Mouse (Mus musculus) gastrocnemius, adult 2 months (tissue): ENCODE results near the gene Oas2. TPM values are rescaled to one million over a fixed set of nuclear protein-coding genes. Genes with fewer than 3 reads are reported as not detected.

Experiments
- DNase-seq: peaks from one replicate; pipeline ENCODE4 v3.0.0; 2022
- H3K27ac ChIP-seq: fragments of 200-600 bp; 2 replicates; pipeline ENCODE4 v1.8.1; 2022; ENCODE audit warnings: mild to moderate bottlenecking
- H3K4me3 ChIP-seq: fragments of 200-600 bp; 2 replicates; pipeline ENCODE4 v1.8.1; 2022; ENCODE audit warnings: mild to moderate bottlenecking, moderate library complexity
- CTCF ChIP-seq: fragments of 200-600 bp; IDR thresholded peaks from 2 replicates; pipeline ENCODE4 v1.8.1; 2022; ENCODE audit warnings: antibody characterized with exemption, mild to moderate bottlenecking, moderate library complexity
- intact Hi-C: fragments of 180-260 bp; cut with DNase I; formaldehyde crosslinking; loops from one replicate; pipeline ENCODE4 v1.15.1; 2025
- total RNA-seq, 2 experiments: library from RNA; stranded (reverse); gene quantifications; 2 replicates each; pipeline ENCODE4 v1.2.3; 2021

Oas2 gene
- total RNA-seq, 2 experiments from 2014 or later = 0.10 to 0.28 TPM

- TF ChIP-seq CTCF = no peak
- H3K27ac ChIP-seq = no peak overlapping the region
- intact Hi-C loops = no loop called here
- no peak overlapping the region for H3K4me3 ChIP-seq
- no peak for DNase-seq
Observed at GRCm38 (mm10) chr5:120718600-120719378, 30.9 kb downstream of the Oas2 start.

- Histone ChIP-seq H3K4me3 (no peak overlapping the region), H3K27ac (no peak overlapping the region)
- no peak for DNase-seq
- intact Hi-C loops = no loop called here
- no peak for TF ChIP-seq CTCF
Observed at GRCm38 (mm10) chr5:120717136-120717535, 32.5 kb downstream of the Oas2 start.

GRCm38 (mm10) chr5:120714314-120714713 lies 35.3 kb downstream of the Oas2 start:
- peak; percentile 91 for TF ChIP-seq CTCF
- no peak overlapping the region for H3K27ac ChIP-seq
- intact Hi-C loops = loop anchor here (1.0 kb wide), 1 partner anchor 92 kb away; no protein-coding TSS in a partner anchor
- peak; percentile 66 for DNase-seq
- no peak overlapping the region for H3K4me3 ChIP-seq

- intact Hi-C loops = no loop called here
- TF ChIP-seq CTCF = no peak
- no peak for DNase-seq
- no peak overlapping the region for H3K4me3 ChIP-seq
- no peak overlapping the region for H3K27ac ChIP-seq
Observed at GRCm38 (mm10) chr5:120712721-120713120, 36.9 kb downstream of the Oas2 start.

- H3K27ac ChIP-seq = no peak within 1 kb of the TSS
- peak within 1 kb of the TSS; percentile 69 for H3K4me3 ChIP-seq
- intact Hi-C loops = no loop called here
- TF ChIP-seq CTCF = no peak
- DNase-seq = no peak
Observed at GRCm38 (mm10) chr5:120711827-120712226, 37.8 kb downstream of the Oas2 start, which contains the start of gene Dtx1. Gene Dtx1 (minus strand): TSS chr5:120711927.

- no peak for TF ChIP-seq CTCF
- peak overlapping the region; percentile 69 for H3K4me3 ChIP-seq
- intact Hi-C loops = no loop called here
- DNase-seq = peak; percentile 58
- no peak overlapping the region for H3K27ac ChIP-seq
Observed at GRCm38 (mm10) chr5:120711416-120711815, 38.2 kb downstream of the Oas2 start.

GRCm38 (mm10) chr5:120710826-120711248 lies 38.8 kb downstream of the Oas2 start:
- intact Hi-C loops = no loop called here
- DNase-seq = no peak
- TF ChIP-seq CTCF = no peak
- Histone ChIP-seq H3K27ac (no peak overlapping the region), H3K4me3 (peak overlapping the region; percentile 69)

DNA sequence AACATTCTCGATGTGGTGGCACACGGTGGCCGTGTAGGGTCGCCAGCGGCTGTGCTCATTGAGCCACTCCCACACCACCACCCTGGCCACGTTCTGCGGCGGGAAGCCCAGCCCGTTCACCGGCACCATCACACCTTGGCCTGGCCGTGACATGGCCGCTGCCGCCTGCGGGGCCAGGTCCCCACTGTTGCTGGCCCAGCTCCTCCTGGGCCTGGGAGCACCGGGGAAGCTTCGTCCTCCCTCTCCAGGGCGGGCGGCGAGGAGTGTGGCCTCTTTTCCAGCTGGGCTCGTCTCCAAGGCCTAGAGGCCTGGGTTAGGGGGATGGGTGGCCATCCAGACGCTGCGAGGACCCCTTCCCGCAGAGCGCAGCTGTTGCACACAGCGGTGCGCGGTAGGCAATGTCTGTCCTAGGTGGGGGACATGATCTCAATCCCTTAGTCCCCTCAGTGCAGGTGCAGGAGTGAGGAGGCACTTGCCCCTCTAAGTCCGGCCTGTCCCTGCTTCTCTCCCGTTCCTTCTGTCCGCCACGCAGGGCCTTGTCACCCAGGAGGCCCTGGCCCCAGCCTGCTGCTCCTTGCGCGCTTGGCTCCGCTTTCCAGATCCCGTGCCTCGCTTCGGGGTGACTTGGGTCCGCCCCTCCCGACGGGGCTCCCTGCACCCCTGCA lies 39.4 kb downstream of the Oas2 start:
- TF ChIP-seq CTCF = no peak
- intact Hi-C loops = no loop called here
- Histone ChIP-seq H3K4me3 (peak overlapping the region; percentile 69), H3K27ac (no peak overlapping the region)
- no peak for DNase-seq

DNA sequence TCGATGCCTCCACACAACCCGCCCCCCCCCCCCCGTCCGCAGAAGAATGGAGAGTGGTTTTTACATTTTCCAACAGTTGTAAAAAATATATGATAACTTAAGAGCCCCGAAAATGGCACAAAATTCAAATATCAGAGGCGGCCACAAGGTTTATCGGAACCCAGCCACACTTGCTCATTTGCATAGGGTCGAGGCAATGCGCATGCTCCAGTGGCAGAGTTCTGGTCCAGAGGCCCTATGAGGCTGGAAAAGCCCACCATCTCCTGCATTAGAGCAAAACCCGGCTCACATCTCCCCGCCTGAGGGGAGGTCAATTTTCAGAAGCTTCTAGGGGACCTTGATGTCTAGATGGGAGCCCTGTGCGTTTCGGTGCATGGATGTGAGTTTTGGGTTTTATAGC lies 42.7 kb downstream of the Oas2 start:
- Histone ChIP-seq H3K27ac (no peak overlapping the region), H3K4me3 (no peak overlapping the region)
- TF ChIP-seq CTCF = no peak
- intact Hi-C loops = no loop called here
- no peak for DNase-seq

GRCm38 (mm10) chr5:120706541-120706940 lies 43.1 kb downstream of the Oas2 start:
- TF ChIP-seq CTCF = no peak
- Histone ChIP-seq H3K27ac (no peak overlapping the region), H3K4me3 (no peak overlapping the region)
- intact Hi-C loops = no loop called here
- DNase-seq = no peak

- no peak for DNase-seq
- H3K4me3 ChIP-seq = no peak overlapping the region
- intact Hi-C loops = no loop called here
- H3K27ac ChIP-seq = no peak overlapping the region
- TF ChIP-seq CTCF = no peak
Observed at GRCm38 (mm10) chr5:120704421-120704820, 45.2 kb downstream of the Oas2 start.

GRCm38 (mm10) chr5:120703660-120704059 lies 46.0 kb downstream of the Oas2 start:
- H3K27ac ChIP-seq = no peak overlapping the region
- TF ChIP-seq CTCF = no peak
- DNase-seq = no peak
- no peak overlapping the region for H3K4me3 ChIP-seq
- intact Hi-C loops = no loop called here

GRCm38 (mm10) chr5:120702969-120703368 lies 46.7 kb downstream of the Oas2 start:
- H3K27ac ChIP-seq = no peak overlapping the region
- DNase-seq = no peak
- H3K4me3 ChIP-seq = no peak overlapping the region
- intact Hi-C loops = no loop called here
- TF ChIP-seq CTCF = no peak
